Mouse (Mus musculus) limb, embryonic 14.5 days (tissue): ENCODE results near the gene Apob. TPM values are rescaled to one million over a fixed set of nuclear protein-coding genes. Genes with fewer than 3 reads are reported as not detected.

Source experiments
- ATAC-seq: fragments of 200-750 bp; cut with Nextera tagmentation; 2 replicates; pipeline ENCODE4 v1.8.0; 2017; ENCODE audit warnings: low read depth, moderate number of reproducible peaks, moderate TSS enrichment; ENCODE audit not compliant: low FRiP score
- DNase-seq: peaks from one replicate; pipeline ENCODE4 v3.0.0-alpha.2; 2015; ENCODE audit warnings: low spot score
- H3K27ac ChIP-seq: fragments of 300-500 bp; sonication (generic); replicated peaks from 2 replicates; pipeline ENCODE4 v1.5.1; 2014; ENCODE audit warnings: low read depth, mild to moderate bottlenecking, low read length, moderate library complexity, mixed read lengths
- H3K27me3 ChIP-seq: fragments of 300-500 bp; sonication (generic); 2 replicates; pipeline ENCODE4 v1.6.1; 2014; ENCODE audit warnings: low read length, mixed read lengths; ENCODE audit not compliant: control insufficient read depth, insufficient read depth
- H3K36me3 ChIP-seq: fragments of 300-500 bp; sonication (generic); 2 replicates; pipeline ENCODE4 v1.6.1; 2014; ENCODE audit warnings: mild to moderate bottlenecking, low read length, moderate library complexity, mixed read lengths; ENCODE audit not compliant: control insufficient read depth, insufficient read depth
- H3K4me1 ChIP-seq: fragments of 300-500 bp; sonication (generic); 2 replicates; pipeline ENCODE4 v1.6.1; 2014; ENCODE audit warnings: antibody characterized with exemption, low read length, mixed read lengths; ENCODE audit not compliant: control insufficient read depth, insufficient read depth
- H3K4me2 ChIP-seq: fragments of 300-500 bp; sonication (generic); replicated peaks from 2 replicates; pipeline ENCODE4 v1.6.1; 2014; ENCODE audit warnings: low read depth, mild to moderate bottlenecking, low read length, moderate library complexity; ENCODE audit not compliant: severe bottlenecking
- H3K4me3 ChIP-seq: fragments of 300-500 bp; sonication (generic); replicated peaks from 2 replicates; pipeline ENCODE4 v1.5.1; 2014; ENCODE audit warnings: low read length
- H3K9ac ChIP-seq: fragments of 300-500 bp; sonication (generic); 2 replicates; pipeline ENCODE4 v1.6.1; 2014; ENCODE audit warnings: mild to moderate bottlenecking, low read depth, low read length, moderate library complexity; ENCODE audit not compliant: severe bottlenecking
- H3K9me3 ChIP-seq: fragments of 300-500 bp; sonication (generic); 2 replicates; pipeline ENCODE4 v1.6.1; 2016; ENCODE audit warnings: low read length; ENCODE audit not compliant: control insufficient read depth
- POLR2A ChIP-seq: fragments of 200-500 bp; IDR thresholded peaks from 2 replicates; pipeline ENCODE4 v1.8.0; 2012; ENCODE audit warnings: inconsistent platforms, mild to moderate bottlenecking, moderate library complexity, borderline replicate concordance; ENCODE audit not compliant: insufficient read depth, insufficient read length; ENCODE audit errors: extremely low read depth
- WGBS: fragments of 180-500 bp; shearing (Covaris S2); extraction: QIAGEN DNeasy Blood & Tissue Kit; methylation state at CpG from one replicate; pipeline ENCODE4 v1.1.7; 2014; 5-methylcytosine and 5-hydroxymethylcytosine counted together
- polyA plus RNA-seq, 2 experiments: library from polyadenylated mRNA; depleted of rRNA in 1 of 2; stranded (reverse) in 1 of 2; unstranded in 1 of 2; fragments of >200 nt; fragmentation: Nextera tagmentation in 1 of 2; extraction: Ambion mirVana in 1 of 2; gene quantifications; 2 replicates each; pipeline versions ENCODE4 v1.2.1 to v1.2.3; 2012 to 2014

The Apob gene
- polyA plus RNA-seq, 2 experiments = 0.99 TPM; not detected in 1

DNA sequence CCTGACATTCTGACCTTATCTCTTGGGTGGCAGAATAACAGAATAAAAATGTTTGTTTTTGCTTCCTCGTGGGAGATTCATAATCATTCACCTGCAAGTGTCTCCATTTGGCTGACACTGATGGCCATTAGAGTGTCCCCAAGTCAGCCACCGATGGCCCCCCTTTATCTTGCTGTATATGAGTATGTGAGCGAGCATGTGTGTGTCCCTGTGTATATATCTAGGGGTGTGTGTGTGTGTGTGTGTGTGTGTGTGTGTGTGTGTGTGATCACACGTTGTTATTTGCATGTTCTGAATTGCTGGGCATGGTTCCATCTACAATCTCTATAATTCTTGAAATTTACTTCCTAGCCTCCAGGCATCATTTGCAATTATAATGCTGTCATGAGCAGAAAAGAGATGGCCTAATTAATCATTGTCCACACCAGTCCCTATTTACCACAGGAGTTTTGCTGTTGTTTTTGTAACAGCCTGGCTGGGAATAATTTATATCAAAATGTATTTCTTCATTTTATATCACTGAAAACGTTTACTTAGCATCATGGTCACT lies 3.6 kb upstream of the Apob start:
- no peak overlapping the region for H3K27ac ChIP-seq
- 63% methylated on average over 5 of the region's 5 CpGs for WGBS
- no peaks in the 10 kb centered on the region for H3K4me1 ChIP-seq
- DNase-seq (no peak), ATAC-seq (no peak)
- no peak overlapping the region for H3K4me2 ChIP-seq
- no peaks in the 10 kb centered on the region for H3K27me3 ChIP-seq
- no peak overlapping the region for H3K9ac ChIP-seq
- H3K4me3 ChIP-seq = no peak overlapping the region
- no peak for TF ChIP-seq POLR2A
- no peaks in the 10 kb centered on the region for H3K36me3 ChIP-seq
- H3K9me3 ChIP-seq = no peaks in the 10 kb centered on the region

DNA sequence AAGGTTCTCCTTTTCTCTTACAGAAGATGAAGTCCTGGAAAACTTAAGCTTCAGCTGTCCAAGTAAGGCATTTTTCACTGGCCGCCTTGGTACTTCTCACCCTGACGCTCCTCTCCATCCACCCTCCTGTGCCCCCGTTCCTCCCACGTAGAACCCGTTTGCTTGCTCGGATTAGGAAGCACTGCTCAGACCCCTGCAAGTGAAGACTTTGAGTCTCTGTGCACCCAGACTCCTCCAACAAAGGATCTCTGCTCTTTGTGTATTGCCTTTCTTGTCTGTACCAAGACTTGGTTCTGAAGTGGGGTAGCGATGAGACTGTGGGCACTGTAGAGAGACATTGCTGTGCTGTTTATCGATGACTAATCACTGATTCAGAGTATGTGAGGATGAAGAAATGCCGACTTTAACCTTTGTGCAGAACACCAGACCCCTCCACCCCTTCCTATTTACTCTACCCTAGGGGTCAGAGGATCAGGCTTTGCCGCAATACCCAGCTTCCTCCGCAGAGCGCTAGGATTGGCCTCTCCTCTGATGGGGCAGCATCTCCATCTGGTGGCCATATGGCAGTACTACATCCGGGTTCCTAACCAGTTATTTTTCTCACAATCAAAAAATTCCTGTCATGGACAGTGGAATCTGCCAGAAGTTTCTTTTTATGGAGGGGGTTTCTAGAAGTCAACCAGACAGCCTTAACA lies 889 bp downstream of the Apob start:
- no peak for TF ChIP-seq POLR2A
- Histone ChIP-seq H3K4me3 (no peak overlapping the region), H3K4me1 (no peaks in the 10 kb centered on the region), H3K9me3 (no peaks in the 10 kb centered on the region), H3K27ac (no peak overlapping the region), H3K36me3 (no peaks in the 10 kb centered on the region), H3K27me3 (no peaks in the 10 kb centered on the region), H3K4me2 (no peak overlapping the region), H3K9ac (no peak overlapping the region)
- peak; percentile 47; the same call in 1 of the 2 replicates for ATAC-seq
- DNase-seq = peak; percentile 78
- WGBS = 59% methylated on average over 13 of the region's 13 CpGs

GRCm38 (mm10) chr12:7984411-7984810 lies 7.0 kb downstream of the Apob start:
- Histone ChIP-seq H3K4me3 (no peak overlapping the region), H3K4me1 (no peaks in the 10 kb centered on the region), H3K9me3 (no peaks in the 10 kb centered on the region), H3K36me3 (no peaks in the 10 kb centered on the region), H3K9ac (no peak overlapping the region), H3K27ac (no peak overlapping the region), H3K27me3 (no peaks in the 10 kb centered on the region), H3K4me2 (no peak overlapping the region)
- no peak for ATAC-seq
- 89% methylated on average over 1 of the region's 1 CpGs for WGBS
- no peak for DNase-seq
- no peak for TF ChIP-seq POLR2A

- Histone ChIP-seq H3K4me1 (no peaks in the 10 kb centered on the region), H3K27ac (no peak overlapping the region), H3K27me3 (no peaks in the 10 kb centered on the region), H3K4me3 (no peak overlapping the region), H3K9ac (no peak overlapping the region), H3K4me2 (no peak overlapping the region), H3K9me3 (no peaks in the 10 kb centered on the region), H3K36me3 (no peaks in the 10 kb centered on the region)
- TF ChIP-seq POLR2A = no peak
- ATAC-seq = no peak
- 9% methylated on average over 3 of the region's 3 CpGs for WGBS
- DNase-seq = peak; percentile 88
Measured at GRCm38 (mm10) chr12:7990804-7991203, 13.4 kb downstream of the Apob start.

GRCm38 (mm10) chr12:7991570-7991969 lies 14.1 kb downstream of the Apob start:
- 43% methylated on average over 1 of the region's 1 CpGs for WGBS
- no peak for TF ChIP-seq POLR2A
- no peak for ATAC-seq

DNA sequence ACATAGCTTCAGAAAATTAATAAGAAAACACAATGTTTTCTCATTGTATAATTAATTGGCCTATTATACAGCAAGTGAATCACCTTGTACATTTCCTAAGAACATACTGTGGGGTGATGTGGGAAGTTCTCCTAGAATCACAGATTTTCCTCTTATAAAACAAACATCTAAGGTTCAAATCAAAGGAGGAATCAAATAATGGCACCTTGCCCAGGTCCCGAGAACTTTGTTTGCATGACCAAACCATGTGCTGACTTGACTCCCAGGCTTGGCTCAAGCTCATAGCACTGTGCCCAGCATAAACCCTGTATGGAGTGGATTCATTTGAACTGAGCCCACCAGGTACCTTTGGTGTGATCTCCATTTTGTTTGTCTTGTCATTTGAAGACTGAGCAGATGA lies 43.5 kb downstream of the Apob start:
- Histone ChIP-seq H3K4me2 (no peak overlapping the region), H3K27me3 (no peaks in the 10 kb centered on the region), H3K4me3 (no peak overlapping the region), H3K4me1 (no peaks in the 10 kb centered on the region), H3K27ac (no peak overlapping the region), H3K9ac (no peak overlapping the region), H3K36me3 (no peaks in the 10 kb centered on the region), H3K9me3 (no peaks in the 10 kb centered on the region)
- DNase-seq = no peak
- 75% methylated on average over 1 of the region's 1 CpGs for WGBS
- ATAC-seq = no peak
- TF ChIP-seq POLR2A = no peak

More at GRCm38 (mm10) chr12:7991570-7991969, 14.1 kb downstream of the Apob start:
- Histone ChIP-seq H3K27ac (no peak overlapping the region), H3K27me3 (no peaks in the 10 kb centered on the region), H3K4me3 (no peak overlapping the region), H3K4me2 (no peak overlapping the region), H3K4me1 (no peaks in the 10 kb centered on the region), H3K9ac (no peak overlapping the region), H3K9me3 (no peaks in the 10 kb centered on the region), H3K36me3 (no peaks in the 10 kb centered on the region)
- DNase-seq = no peak
